Mouse (Mus musculus) hindbrain, embryonic 12.5 days (tissue): Measurements from ENCODE around the gene Anks1b. TPM values are rescaled to one million over a fixed set of nuclear protein-coding genes. Genes with fewer than 3 reads are reported as not detected.

Experiments used
- ATAC-seq: fragments of 200-750 bp; cut with Nextera tagmentation; 2 replicates; pipeline ENCODE4 v1.8.0; 2017; ENCODE audit warnings: moderate TSS enrichment; ENCODE audit not compliant: low FRiP score
- H3K27ac ChIP-seq: fragments of 300-500 bp; sonication (generic); 2 replicates; pipeline ENCODE4 v1.5.1; 2016; ENCODE audit warnings: mild to moderate bottlenecking
- H3K27me3 ChIP-seq: fragments of 300-500 bp; sonication (generic); 2 replicates; pipeline ENCODE4 v1.6.1; 2016; ENCODE audit warnings: mild to moderate bottlenecking
- H3K36me3 ChIP-seq: fragments of 300-500 bp; sonication (generic); 2 replicates; pipeline ENCODE4 v1.6.1; 2016; ENCODE audit warnings: mild to moderate bottlenecking
- H3K4me1 ChIP-seq: fragments of 300-500 bp; sonication (generic); 2 replicates; pipeline ENCODE4 v1.6.1; 2016
- H3K4me2 ChIP-seq: fragments of 300-500 bp; sonication (generic); replicated peaks from 2 replicates; pipeline ENCODE4 v1.6.1; 2016; ENCODE audit warnings: mild to moderate bottlenecking
- H3K4me3 ChIP-seq: fragments of 300-500 bp; sonication (generic); 2 replicates; pipeline ENCODE4 v1.5.1; 2016; ENCODE audit warnings: mild to moderate bottlenecking
- H3K9ac ChIP-seq: fragments of 300-500 bp; sonication (generic); 2 replicates; pipeline ENCODE4 v1.6.1; 2016; ENCODE audit warnings: mild to moderate bottlenecking, moderate library complexity
- H3K9me3 ChIP-seq: fragments of 300-500 bp; sonication (generic); replicated peaks from 2 replicates; pipeline ENCODE4 v1.6.1; 2016; ENCODE audit warnings: mild to moderate bottlenecking
- WGBS: fragments of 180-500 bp; shearing (Covaris S2); methylation state at CpG from one replicate; pipeline ENCODE4 v1.1.7; 2016; 5-methylcytosine and 5-hydroxymethylcytosine counted together
- polyA plus RNA-seq: library from polyadenylated mRNA; unstranded; fragments of >200 nt; fragmentation: Nextera tagmentation; extraction: Ambion mirVana; gene quantifications from 2 replicates; pipeline ENCODE4 v1.2.1, GENCODE M21; 2016

The Anks1b gene
- polyA plus RNA-seq, 1 experiment from 2014 or later: 26.1 TPM

GRCm38 (mm10) chr10:90546635-90547034 is 673.3 kb downstream of the Anks1b start:
- Histone ChIP-seq H3K4me3 (no peak overlapping the region), H3K9me3 (no peaks in the 10 kb centered on the region), H3K4me2 (no peak overlapping the region), H3K27ac (no peak overlapping the region), H3K27me3 (no peaks in the 10 kb centered on the region), H3K9ac (no peak overlapping the region), H3K36me3 (no peaks in the 10 kb centered on the region), H3K4me1 (no peaks in the 10 kb centered on the region)
- ATAC-seq: no peak
- WGBS: 42% methylated on average over 3 of the region's 3 CpGs

GRCm38 (mm10) chr10:90562906-90563305 is 689.6 kb downstream of the Anks1b start:
- Histone ChIP-seq H3K27ac (no peak overlapping the region), H3K36me3 (no peaks in the 10 kb centered on the region), H3K4me3 (no peak overlapping the region), H3K27me3 (no peaks in the 10 kb centered on the region), H3K4me1 (0 out of 2 replicates have a peak, but pooled peaks cover 3% of the 10 kb centered on the region), H3K9ac (no peak overlapping the region), H3K4me2 (no peak overlapping the region), H3K9me3 (no peaks in the 10 kb centered on the region)
- WGBS: 64% methylated on average over 7 of the region's 7 CpGs
- ATAC-seq: no peak

- WGBS: 21% methylated on average over 29 of the region's 29 CpGs
- Histone ChIP-seq H3K4me3 (peak overlapping the region; percentile 34), H3K9me3 (no peaks in the 10 kb centered on the region), H3K4me2 (peak overlapping the region; percentile 59), H3K4me1 (peaks cover 6% of the 10 kb centered on the region; the same call in 1 of the 2 replicates), H3K27me3 (no peaks in the 10 kb centered on the region), H3K36me3 (no peaks in the 10 kb centered on the region), H3K27ac (peak overlapping the region; percentile 82), H3K9ac (peak overlapping the region; percentile 51)
- peak; percentile 97 for ATAC-seq
Observed at GRCm38 (mm10) chr10:90576191-90577098, 703.1 kb downstream of the Anks1b start.

GRCm38 (mm10) chr10:90577099-90577461 is 703.8 kb downstream of the Anks1b start:
- H3K27me3 ChIP-seq: no peaks in the 10 kb centered on the region
- peak overlapping the region; percentile 34 for H3K4me3 ChIP-seq
- H3K9ac ChIP-seq: peak overlapping the region; percentile 51
- H3K27ac ChIP-seq: peak overlapping the region; percentile 82
- no peaks in the 10 kb centered on the region for H3K36me3 ChIP-seq
- 56% methylated on average over 6 of the region's 6 CpGs for whole genome bisulfite sequencing
- H3K4me2 ChIP-seq: peak overlapping the region; percentile 59
- H3K9me3 ChIP-seq: no peaks in the 10 kb centered on the region
- H3K4me1 ChIP-seq: peaks cover 6% of the 10 kb centered on the region; the same call in 1 of the 2 replicates
- ATAC-seq: no peak

GRCm38 (mm10) chr10:90577777-90578176 is 704.5 kb downstream of the Anks1b start:
- Histone ChIP-seq H3K9ac (no peak overlapping the region), H3K4me3 (peak overlapping the region; percentile 34; the same call in 1 of the 2 replicates), H3K4me1 (peaks cover 6% of the 10 kb centered on the region; the same call in 1 of the 2 replicates), H3K27ac (no peak overlapping the region), H3K4me2 (peak overlapping the region; percentile 59), H3K36me3 (no peaks in the 10 kb centered on the region), H3K9me3 (no peaks in the 10 kb centered on the region), H3K27me3 (no peaks in the 10 kb centered on the region)
- ATAC-seq: no peak
- WGBS: 81% methylated on average over 9 of the region's 9 CpGs

GRCm38 (mm10) chr10:90579970-90580369 is 706.7 kb downstream of the Anks1b start:
- H3K4me2 ChIP-seq: no peak overlapping the region
- WGBS: 88% methylated on average over 5 of the region's 5 CpGs

GRCm38 (mm10) chr10:90584052-90584451 is 710.7 kb downstream of the Anks1b start:
- Histone ChIP-seq H3K4me3 (no peak overlapping the region), H3K4me1 (no peaks in the 10 kb centered on the region), H3K27me3 (no peaks in the 10 kb centered on the region), H3K9me3 (no peaks in the 10 kb centered on the region), H3K9ac (no peak overlapping the region), H3K27ac (no peak overlapping the region), H3K4me2 (no peak overlapping the region), H3K36me3 (no peaks in the 10 kb centered on the region)
- no peak for ATAC-seq
- WGBS: 73% methylated on average over 4 of the region's 4 CpGs

More at GRCm38 (mm10) chr10:90579970-90580369, 706.7 kb downstream of the Anks1b start:
- H3K9me3 ChIP-seq: no peaks in the 10 kb centered on the region
- no peaks in the 10 kb centered on the region for H3K36me3 ChIP-seq
- no peak overlapping the region for H3K4me3 ChIP-seq
- ATAC-seq: no peak
- no peak overlapping the region for H3K9ac ChIP-seq
- H3K4me1 ChIP-seq: peaks cover 6% of the 10 kb centered on the region; the same call in 1 of the 2 replicates
- no peak overlapping the region for H3K27ac ChIP-seq
- no peaks in the 10 kb centered on the region for H3K27me3 ChIP-seq

GRCm38 (mm10) chr10:90596142-90596541 is 722.8 kb downstream of the Anks1b start:
- Histone ChIP-seq H3K9me3 (no peaks in the 10 kb centered on the region), H3K27ac (no peak overlapping the region), H3K9ac (no peak overlapping the region), H3K4me3 (no peak overlapping the region), H3K36me3 (no peaks in the 10 kb centered on the region), H3K4me2 (peak overlapping the region; percentile 16; the same call in 1 of the 2 replicates), H3K27me3 (no peaks in the 10 kb centered on the region), H3K4me1 (peaks cover 8% of the 10 kb centered on the region)
- peak; percentile 89 for ATAC-seq
- 13% methylated on average over 3 of the region's 3 CpGs for WGBS

- Histone ChIP-seq H3K4me2 (peak overlapping the region; percentile 16; the same call in 1 of the 2 replicates), H3K27ac (no peak overlapping the region), H3K9ac (no peak overlapping the region), H3K4me3 (no peak overlapping the region), H3K36me3 (no peaks in the 10 kb centered on the region), H3K4me1 (peaks cover 8% of the 10 kb centered on the region), H3K9me3 (no peaks in the 10 kb centered on the region), H3K27me3 (no peaks in the 10 kb centered on the region)
- WGBS: 37% methylated on average over 3 of the region's 3 CpGs
- peak; percentile 78; the same call in 1 of the 2 replicates for ATAC-seq
Observed at GRCm38 (mm10) chr10:90596576-90596975, 723.3 kb downstream of the Anks1b start.

- H3K4me3 ChIP-seq: no peak overlapping the region
- no peaks in the 10 kb centered on the region for H3K9me3 ChIP-seq
- H3K4me2 ChIP-seq: no peak overlapping the region
- no peak overlapping the region for H3K9ac ChIP-seq
- no peaks in the 10 kb centered on the region for H3K27me3 ChIP-seq
- H3K27ac ChIP-seq: no peak overlapping the region
- peaks cover 8% of the 10 kb centered on the region for H3K4me1 ChIP-seq
- no peaks in the 10 kb centered on the region for H3K36me3 ChIP-seq
- no peak for ATAC-seq
Observed at GRCm38 (mm10) chr10:90599149-90599548, 725.8 kb downstream of the Anks1b start.

GRCm38 (mm10) chr10:90599726-90600531 is 726.6 kb downstream of the Anks1b start:
- Histone ChIP-seq H3K4me1 (peaks cover 8% of the 10 kb centered on the region), H3K27me3 (no peaks in the 10 kb centered on the region), H3K27ac (no peak overlapping the region), H3K4me2 (no peak overlapping the region), H3K36me3 (no peaks in the 10 kb centered on the region), H3K9me3 (no peaks in the 10 kb centered on the region), H3K4me3 (no peak overlapping the region), H3K9ac (no peak overlapping the region)
- ATAC-seq: no peak
- WGBS: 85% methylated on average over 14 of the region's 14 CpGs

GRCm38 (mm10) chr10:90607586-90607985 is 734.3 kb downstream of the Anks1b start:
- H3K9me3 ChIP-seq: no peaks in the 10 kb centered on the region
- H3K4me2 ChIP-seq: no peak overlapping the region
- H3K9ac ChIP-seq: no peak overlapping the region
- H3K36me3 ChIP-seq: no peaks in the 10 kb centered on the region
- no peak overlapping the region for H3K4me3 ChIP-seq
- H3K27ac ChIP-seq: no peak overlapping the region
- H3K27me3 ChIP-seq: no peaks in the 10 kb centered on the region
- ATAC-seq: no peak
- H3K4me1 ChIP-seq: no peaks in the 10 kb centered on the region
- WGBS: 70% methylated on average over 3 of the region's 3 CpGs
